Mouse (Mus musculus): ENCODE results near the gene 9130213A22Rik. TPM values are rescaled to one million over a fixed set of nuclear protein-coding genes. Genes with fewer than 3 reads are reported as not detected.

9130213A22Rik gene
- total and polyA plus RNA-seq, 2 experiments from 2014 or later: 1.0 to 1.2 TPM

DNA sequence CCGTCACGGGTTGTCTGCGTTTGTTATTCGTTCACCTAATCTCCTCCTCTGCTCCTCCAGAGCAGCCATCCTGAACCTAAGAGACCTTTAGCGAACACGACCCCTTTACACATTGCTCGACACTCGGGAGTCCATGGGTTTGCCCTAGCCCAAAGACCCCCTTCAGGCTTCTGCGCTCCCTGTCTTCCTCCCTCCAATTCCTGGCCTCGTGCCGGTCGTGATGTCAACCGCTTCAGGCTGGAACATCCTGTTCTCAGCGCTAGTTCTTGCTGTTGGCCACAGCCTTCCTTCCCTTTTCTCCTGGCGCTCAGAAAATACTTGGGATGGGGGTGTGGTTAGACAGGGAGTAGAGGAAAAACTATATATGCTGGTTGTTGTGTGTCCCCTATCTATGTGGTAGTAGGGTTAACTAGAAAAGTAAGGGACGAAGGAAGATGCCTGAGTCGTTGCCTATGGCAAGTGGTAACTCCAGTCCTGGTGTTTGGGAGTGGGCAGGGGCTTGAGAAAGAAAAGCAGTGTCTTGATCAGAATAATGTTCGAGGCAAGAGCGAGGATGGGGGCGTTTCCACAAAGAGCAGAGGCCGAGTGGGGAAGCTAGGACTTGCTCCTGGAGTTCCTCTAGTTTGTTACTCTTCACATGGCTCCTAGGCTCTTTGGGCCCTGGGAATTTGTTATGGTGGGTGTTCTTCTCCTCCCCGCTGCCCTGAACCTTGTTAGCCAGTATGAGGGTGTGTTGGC, 23.0 kb downstream of the 9130213A22Rik start:
- 1% methylated on average over 22 of the region's 22 CpGs for WGBS

DNA sequence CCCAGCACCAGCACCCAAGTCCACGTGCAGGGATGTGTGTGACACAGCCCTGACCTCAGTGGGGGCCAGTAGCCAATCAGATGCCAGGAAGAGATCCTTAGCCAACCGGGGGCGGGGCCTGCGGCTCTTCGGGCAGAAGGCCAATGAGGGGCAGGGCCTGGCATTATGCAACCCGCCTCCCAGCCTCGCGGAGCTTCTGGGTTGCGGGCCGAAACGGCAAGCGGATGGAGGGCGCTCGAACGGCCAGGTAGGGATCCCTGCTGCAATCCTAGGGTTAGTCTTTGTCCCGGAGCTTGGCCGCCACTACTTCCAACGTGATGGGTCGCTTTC, 23.7 kb downstream of the 9130213A22Rik start:
- peak; percentile 20; the same call in 1 of the 2 replicates for ATAC-seq (ENCODE audit: low FRiP score)
- H3K4me1 ChIP-seq (ENCODE audit: insufficient read depth, low read length): peaks cover 23% of the 10 kb centered on the region
- H3K27ac ChIP-seq (ENCODE audit: low read depth, low read length): peak overlapping the region; percentile 83
- H3K36me3 ChIP-seq (ENCODE audit: insufficient read depth, low read length): peaks cover 27% of the 10 kb centered on the region
- no peaks in the 10 kb centered on the region for H3K9me3 ChIP-seq (ENCODE audit: low read length)
- TF ChIP-seq CTCF (IDR thresholded peaks at IDR 0.05): no peak
- peak overlapping the region; percentile 94 for H3K4me2 ChIP-seq (ENCODE audit: low read depth, low read length, poor library complexity, severe bottlenecking)
- H3K27me3 ChIP-seq (ENCODE audit: insufficient read depth, low read length): no peaks in the 10 kb centered on the region
- WGBS: 0% methylated on average over 19 of the region's 19 CpGs
- peak; percentile 95 for DNase-seq (ENCODE audit: low spot score)
- peak overlapping the region; percentile 59 for H3K4me3 ChIP-seq (ENCODE audit: low read depth, low read length)
- H3K9ac ChIP-seq (replicated peaks; ENCODE audit: low read length, poor library complexity, severe bottlenecking): peak overlapping the region; percentile 72

More for the DNA sequence above, 23.0 kb downstream of the 9130213A22Rik start:
- no peak for ATAC-seq (ENCODE audit: low FRiP score)
- Histone ChIP-seq H3K4me2 (ENCODE audit: low read depth, low read length, poor library complexity, severe bottlenecking) (peak overlapping the region; percentile 94), H3K4me1 (ENCODE audit: insufficient read depth, low read length) (peaks cover 23% of the 10 kb centered on the region), H3K4me3 (ENCODE audit: low read depth, low read length) (peak overlapping the region; percentile 59), H3K9ac (replicated peaks; ENCODE audit: low read length, poor library complexity, severe bottlenecking) (peak overlapping the region; percentile 72), H3K9me3 (ENCODE audit: low read length) (no peaks in the 10 kb centered on the region), H3K27me3 (ENCODE audit: insufficient read depth, low read length) (no peaks in the 10 kb centered on the region), H3K27ac (ENCODE audit: low read depth, low read length) (peak overlapping the region; percentile 83), H3K36me3 (ENCODE audit: insufficient read depth, low read length) (peaks cover 33% of the 10 kb centered on the region)
- no peak for TF ChIP-seq CTCF (IDR thresholded peaks at IDR 0.05)
- DNase-seq (ENCODE audit: low spot score): no peak

DNA sequence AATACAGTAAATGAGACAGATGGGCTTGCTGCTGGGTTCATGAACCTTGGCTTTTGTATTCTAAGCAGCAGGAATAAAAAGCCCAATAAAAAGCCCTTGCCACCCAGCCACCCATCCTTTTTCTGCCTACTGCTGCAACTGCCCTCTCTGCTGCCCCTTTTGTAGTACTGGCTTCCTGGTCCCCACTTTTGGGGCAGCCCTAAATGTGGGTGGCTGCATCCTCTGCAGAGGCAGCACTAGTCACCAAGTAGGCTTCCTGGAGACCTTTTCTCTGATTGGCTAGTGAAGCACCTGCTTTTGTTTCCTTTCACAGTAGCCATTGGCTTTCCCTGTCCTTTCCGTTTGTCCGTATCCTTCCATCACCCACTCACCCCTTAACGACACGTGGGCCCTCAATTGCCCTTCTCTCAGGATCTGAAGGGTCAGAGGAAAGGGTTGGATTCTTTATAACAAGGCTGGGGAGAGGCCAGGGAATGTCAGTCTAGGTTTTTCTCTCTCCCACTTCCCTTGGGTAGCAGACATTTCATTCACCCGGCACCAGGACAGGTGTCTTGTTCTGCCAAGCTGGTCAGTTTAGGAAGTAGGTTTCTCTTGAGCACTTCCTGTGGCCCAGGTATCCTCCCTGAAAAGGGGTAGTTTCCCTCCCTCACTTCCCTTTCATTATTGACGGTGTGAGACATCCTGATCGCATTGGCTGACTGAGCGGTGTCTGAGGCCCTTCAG, 24.2 kb downstream of the 9130213A22Rik start:
- no peak for TF ChIP-seq CTCF (IDR thresholded peaks at IDR 0.05)
- Histone ChIP-seq H3K4me1 (ENCODE audit: insufficient read depth, low read length) (peaks cover 23% of the 10 kb centered on the region), H3K4me3 (ENCODE audit: low read depth, low read length) (peak overlapping the region; percentile 59), H3K9ac (replicated peaks; ENCODE audit: low read length, poor library complexity, severe bottlenecking) (peak overlapping the region; percentile 72; the same call in 1 of the 2 replicates), H3K4me2 (ENCODE audit: low read depth, low read length, poor library complexity, severe bottlenecking) (peak overlapping the region; percentile 94), H3K9me3 (ENCODE audit: low read length) (no peaks in the 10 kb centered on the region), H3K36me3 (ENCODE audit: insufficient read depth, low read length) (peaks cover 21% of the 10 kb centered on the region), H3K27ac (ENCODE audit: low read depth, low read length) (peak overlapping the region; percentile 83), H3K27me3 (ENCODE audit: insufficient read depth, low read length) (no peaks in the 10 kb centered on the region)
- DNase-seq (ENCODE audit: low spot score): no peak
- no peak for ATAC-seq (ENCODE audit: low FRiP score)
- 21% methylated on average over 8 of the region's 8 CpGs for WGBS

DNA sequence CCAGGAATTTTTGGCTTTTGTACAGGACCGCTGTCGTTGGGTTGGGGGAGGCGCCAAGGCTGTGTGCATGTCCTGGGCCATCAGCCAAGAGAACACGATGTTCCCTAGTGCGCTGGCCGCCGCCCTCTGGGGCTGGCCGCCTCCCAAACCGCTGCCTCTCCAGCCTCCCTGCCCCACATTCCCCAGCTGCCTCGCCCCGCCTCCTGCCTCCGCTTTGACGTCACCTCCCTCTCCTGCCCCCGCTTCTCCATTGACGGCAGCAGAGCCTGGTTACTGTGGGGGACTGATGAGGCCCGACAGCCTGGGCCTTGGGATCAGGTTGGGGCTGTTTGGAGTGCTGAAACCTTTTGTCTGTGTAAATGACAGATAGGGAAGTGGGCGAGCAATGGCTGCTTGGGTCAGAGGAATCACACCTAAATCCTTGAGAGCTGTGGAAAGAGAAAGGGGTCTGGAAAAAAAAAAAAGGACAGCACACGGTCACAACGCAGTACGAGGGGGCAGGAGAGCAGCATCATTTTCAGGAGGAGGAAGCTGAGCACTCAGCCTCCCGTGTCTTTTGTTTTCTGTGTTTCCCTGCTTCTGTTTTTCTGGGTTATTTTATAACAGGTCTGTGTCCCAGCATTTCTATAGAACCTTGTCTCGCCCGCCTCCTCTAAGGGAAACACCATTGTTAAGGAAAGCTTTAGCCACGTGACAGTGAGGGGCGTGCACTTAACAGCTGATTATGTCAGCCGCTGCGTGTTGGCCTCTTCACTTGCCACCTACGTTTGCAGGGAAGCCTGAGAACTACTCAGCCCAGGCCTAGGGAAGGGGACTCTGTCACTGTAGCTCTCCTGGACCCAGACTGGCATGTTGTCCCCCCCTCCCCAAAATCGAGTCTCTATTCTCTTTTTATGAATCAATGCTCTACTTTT, 25.1 kb downstream of the 9130213A22Rik start:
- H3K27ac ChIP-seq (ENCODE audit: low read depth, low read length): peak overlapping the region; percentile 83
- ATAC-seq (ENCODE audit: low FRiP score): peak; percentile 2
- H3K9me3 ChIP-seq (ENCODE audit: low read length): no peaks in the 10 kb centered on the region
- peak overlapping the region; percentile 52 for H3K9ac ChIP-seq (replicated peaks; ENCODE audit: low read length, poor library complexity, severe bottlenecking)
- H3K4me1 ChIP-seq (ENCODE audit: insufficient read depth, low read length): peaks cover 23% of the 10 kb centered on the region
- WGBS: 2% methylated on average over 28 of the region's 29 CpGs
- H3K36me3 ChIP-seq (ENCODE audit: insufficient read depth, low read length): peaks cover 12% of the 10 kb centered on the region
- no peaks in the 10 kb centered on the region for H3K27me3 ChIP-seq (ENCODE audit: insufficient read depth, low read length)
- peak overlapping the region; percentile 29 for H3K4me3 ChIP-seq (ENCODE audit: low read depth, low read length)
- DNase-seq (ENCODE audit: low spot score): peak; percentile 92
- peak overlapping the region; percentile 94 for H3K4me2 ChIP-seq (ENCODE audit: low read depth, low read length, poor library complexity, severe bottlenecking)
- TF ChIP-seq CTCF (IDR thresholded peaks at IDR 0.05): no peak

DNA sequence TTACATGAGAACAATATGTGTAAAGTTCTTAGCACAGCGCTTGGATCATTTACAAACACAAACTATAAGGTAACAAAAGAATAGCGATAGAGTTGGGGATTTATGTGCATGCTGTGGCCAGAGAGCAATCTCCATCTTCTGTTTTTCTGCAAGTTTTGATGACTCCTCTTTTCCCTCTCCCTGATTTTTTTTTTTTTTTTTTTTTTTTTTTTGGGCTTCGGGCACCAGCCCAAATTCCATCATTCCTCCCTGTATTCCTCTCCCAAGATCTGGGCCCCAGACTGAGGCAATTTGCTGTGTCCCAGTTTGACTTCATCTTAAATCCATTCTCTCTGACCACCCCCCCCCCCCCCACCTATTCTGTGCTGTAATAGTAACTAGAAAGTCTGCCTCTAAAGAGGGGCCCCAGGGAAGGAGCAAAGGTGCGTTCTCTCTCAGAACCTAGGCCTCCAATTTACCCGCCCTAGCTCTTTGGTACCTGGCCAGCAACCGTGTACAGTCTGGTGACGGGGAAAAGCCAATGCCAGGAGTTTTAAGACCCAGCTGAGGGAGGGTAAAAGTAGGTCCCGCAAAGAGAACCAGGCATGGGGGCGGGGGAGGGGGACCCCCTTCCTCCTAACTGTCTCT, 25.9 kb downstream of the 9130213A22Rik start:
- H3K9ac ChIP-seq (replicated peaks; ENCODE audit: low read length, poor library complexity, severe bottlenecking): peak overlapping the region; percentile 61
- peak overlapping the region; percentile 44 for H3K4me3 ChIP-seq (ENCODE audit: low read depth, low read length)
- no peaks in the 10 kb centered on the region for H3K9me3 ChIP-seq (ENCODE audit: low read length)
- H3K36me3 ChIP-seq (ENCODE audit: insufficient read depth, low read length): peaks cover 10% of the 10 kb centered on the region
- H3K27me3 ChIP-seq (ENCODE audit: insufficient read depth, low read length): no peaks in the 10 kb centered on the region
- H3K27ac ChIP-seq (ENCODE audit: low read depth, low read length): peak overlapping the region; percentile 83
- DNase-seq (ENCODE audit: low spot score) (no peak), ATAC-seq (ENCODE audit: low FRiP score) (no peak)
- no peak for TF ChIP-seq CTCF (IDR thresholded peaks at IDR 0.05)
- 14% methylated on average over 9 of the region's 9 CpGs for WGBS
- peak overlapping the region; percentile 94 for H3K4me2 ChIP-seq (ENCODE audit: low read depth, low read length, poor library complexity, severe bottlenecking)
- H3K4me1 ChIP-seq (ENCODE audit: insufficient read depth, low read length): peaks cover 23% of the 10 kb centered on the region

Measured in midbrain, postnatal 0 days (tissue).